Mouse (Mus musculus): Measurements from ENCODE around the gene Cartpt.
"Not testable (repeated sequence)": the region's sequence is repeated elsewhere in the genome, so short reads cannot be mapped to it uniquely, and the experiment has no call there.

Cartpt gene

GRCm38 (mm10) chr13:99900965-99901364, at the start of gene Cartpt:
Gene Cartpt (minus strand): TSS chr13:99901091.
- no peak for DNase-seq

- DNase-seq: no peak
Observed at GRCm38 (mm10) chr13:99947417-99947816, 46.5 kb upstream of the Cartpt start.

- DNase-seq: no peak
Observed at GRCm38 (mm10) chr13:99943525-99943924, 42.6 kb upstream of the Cartpt start.

GRCm38 (mm10) chr13:99940601-99941000, 39.7 kb upstream of the Cartpt start:
- DNase-seq: peak; percentile 72

GRCm38 (mm10) chr13:99939320-99939671, 38.4 kb upstream of the Cartpt start:
- DNase-seq: peak; percentile 24

- peak; percentile 37 for DNase-seq
Observed at GRCm38 (mm10) chr13:99938606-99939319, 37.9 kb upstream of the Cartpt start.

- peak; percentile 80 for DNase-seq
Observed at GRCm38 (mm10) chr13:99937741-99938140, 36.9 kb upstream of the Cartpt start.

- no peak for DNase-seq
Observed at GRCm38 (mm10) chr13:99932406-99932805, 31.5 kb upstream of the Cartpt start.

- no peak for DNase-seq
Observed at GRCm38 (mm10) chr13:99931502-99931901, 30.6 kb upstream of the Cartpt start.

GRCm38 (mm10) chr13:99926249-99926648, 25.4 kb upstream of the Cartpt start:
- no peak for DNase-seq

- no peak for DNase-seq
Observed at GRCm38 (mm10) chr13:99915632-99916031, 14.7 kb upstream of the Cartpt start.

- peak; percentile 78 for DNase-seq
Observed at GRCm38 (mm10) chr13:99900557-99900892, 366 bp downstream of the Cartpt start.

- no peak for DNase-seq
Observed at GRCm38 (mm10) chr13:99899670-99900556, 978 bp downstream of the Cartpt start.

- DNase-seq: no peak
Observed at GRCm38 (mm10) chr13:99898816-99899215, 2.1 kb downstream of the Cartpt start.

- DNase-seq: no peak
Observed at GRCm38 (mm10) chr13:99885636-99886035, 15.3 kb downstream of the Cartpt start.

GRCm38 (mm10) chr13:99881774-99882173, 19.1 kb downstream of the Cartpt start:
- DNase-seq: not testable (repeated sequence)

- no peak for DNase-seq
Observed at GRCm38 (mm10) chr13:99879696-99880095, 21.2 kb downstream of the Cartpt start.

- DNase-seq: no peak
Observed at GRCm38 (mm10) chr13:99872059-99872458, 28.8 kb downstream of the Cartpt start.

GRCm38 (mm10) chr13:99868438-99868837, 32.5 kb downstream of the Cartpt start:
- DNase-seq: no peak

GRCm38 (mm10) chr13:99864331-99864730, 36.6 kb downstream of the Cartpt start:
- no peak for DNase-seq

- DNase-seq: no peak
Observed at GRCm38 (mm10) chr13:99860670-99861069, 40.2 kb downstream of the Cartpt start.

- peak; percentile 82 for DNase-seq
Observed at GRCm38 (mm10) chr13:99859082-99859481, 41.8 kb downstream of the Cartpt start.

- DNase-seq: peak; percentile 37
Observed at GRCm38 (mm10) chr13:99857879-99858278, 43.0 kb downstream of the Cartpt start.

- no peak for DNase-seq
Observed at GRCm38 (mm10) chr13:99857336-99857735, 43.6 kb downstream of the Cartpt start.
